19 mouse cellular contexts compared by ENCODE assay signal in the genomic region with DNA sequence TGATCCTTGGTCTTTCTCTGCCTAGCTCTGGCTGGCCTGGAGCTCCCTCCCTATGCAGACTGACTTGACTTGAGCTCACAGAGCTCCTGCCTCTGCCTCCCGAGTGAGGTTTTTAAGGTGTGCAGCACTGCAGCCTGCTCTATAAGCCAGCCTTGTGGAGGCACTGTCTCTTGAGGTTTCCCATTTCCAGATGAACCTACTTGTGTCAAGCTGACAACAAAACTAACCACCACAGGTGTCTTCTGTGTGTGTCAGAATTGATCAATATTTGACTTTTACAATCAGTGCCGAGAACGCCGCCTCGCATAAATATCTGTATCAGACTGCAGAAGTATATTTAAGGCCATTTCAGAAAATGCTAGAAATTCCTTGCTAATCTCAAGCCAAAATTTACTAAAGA. TPM values are rescaled to one million over a fixed set of nuclear protein-coding genes. Genes with fewer than 3 reads are reported as not detected.
DNase-seq lines count a peak whose midpoint lies in the region; ATAC-seq and TF ChIP-seq lines count a peak whose summit lies in the region.
"Had no signal": no experiment of that assay in that cellular context is flagged by ENCODE, and none has a peak within 500 bp of the region (broad histone marks: within the 10 kb centered on the region; RNA-seq: fewer than 3 reads in every experiment).

No protein-coding gene starts in this region.

- H3K9me3 ChIP-seq in forebrain, embryonic 14.5 days (replicated peaks; ENCODE audit: control insufficient read depth, low read length), result no peaks in the 10 kb centered on the region
- no peaks in the 10 kb centered on the region for H3K9me3 ChIP-seq in forebrain, embryonic 13.5 days (replicated peaks)
- no peaks in the 10 kb centered on the region for H3K9me3 ChIP-seq in hindbrain, embryonic 15.5 days
- no peaks in the 10 kb centered on the region for H3K9me3 ChIP-seq in hindbrain, embryonic 12.5 days (replicated peaks)
- no peaks in the 10 kb centered on the region for H3K9me3 ChIP-seq in midbrain, embryonic 11.5 days (ENCODE audit: control insufficient read depth, low read length)
- no peaks in the 10 kb centered on the region for H3K9me3 ChIP-seq in midbrain, embryonic 10.5 days (replicated peaks)
- H3K9me3 ChIP-seq in stomach, embryonic 16.5 days (replicated peaks; ENCODE audit: control insufficient read depth, low read length), result no peaks in the 10 kb centered on the region
- no peaks in the 10 kb centered on the region for H3K9me3 ChIP-seq in stomach, postnatal 0 days (ENCODE audit: control insufficient read depth, low read length)
- H3K9me3 ChIP-seq: embryonic facial prominence, embryonic 12.5 days; heart, embryonic 15.5 days had no signal

- peaks cover 14% of the 10 kb centered on the region for H3K4me1 ChIP-seq in forebrain, embryonic 14.5 days (ENCODE audit: control insufficient read depth, insufficient read depth, low read length)
- peaks cover 22% of the 10 kb centered on the region for H3K4me1 ChIP-seq in forebrain, embryonic 13.5 days
- peaks cover 22% of the 10 kb centered on the region for H3K4me1 ChIP-seq in hindbrain, embryonic 15.5 days (replicated peaks)
- peaks cover 15% of the 10 kb centered on the region for H3K4me1 ChIP-seq in hindbrain, embryonic 12.5 days
- H3K4me1 ChIP-seq in midbrain, embryonic 11.5 days (ENCODE audit: control insufficient read depth, insufficient read depth, low read length), result peaks cover 5% of the 10 kb centered on the region; the same call in 1 of the 2 replicates
- H3K4me1 ChIP-seq in midbrain, embryonic 10.5 days, result peaks cover 22% of the 10 kb centered on the region
- 0 out of 2 replicates have a peak, but pooled peaks cover 8% of the 10 kb centered on the region for H3K4me1 ChIP-seq in stomach, embryonic 16.5 days (ENCODE audit: control insufficient read depth, insufficient read depth, low read length)
- peaks cover 4% of the 10 kb centered on the region; the same call in 1 of the 2 replicates for H3K4me1 ChIP-seq in stomach, postnatal 0 days (replicated peaks; ENCODE audit: control insufficient read depth, insufficient read depth)

- TF ChIP-seq CTCF in stomach, postnatal 0 days (IDR thresholded peaks at IDR 0.05; ENCODE audit: low read depth), result no peak

- no peak overlapping the region for H3K4me3 ChIP-seq in forebrain, embryonic 14.5 days (ENCODE audit: low read depth, low read length)
- no peak overlapping the region for H3K4me3 ChIP-seq in forebrain, embryonic 13.5 days
- no peak overlapping the region for H3K4me3 ChIP-seq in hindbrain, embryonic 15.5 days
- H3K4me3 ChIP-seq in hindbrain, embryonic 12.5 days, result no peak overlapping the region
- H3K4me3 ChIP-seq in midbrain, embryonic 11.5 days (ENCODE audit: low read depth, low read length), result no peak overlapping the region
- no peak overlapping the region for H3K4me3 ChIP-seq in midbrain, embryonic 10.5 days
- H3K4me3 ChIP-seq in stomach, embryonic 16.5 days (replicated peaks; ENCODE audit: low read length), result no peak overlapping the region
- H3K4me3 ChIP-seq in stomach, postnatal 0 days (ENCODE audit: low read depth, low read length), result no peak overlapping the region
- H3K4me3 ChIP-seq: heart, adult 2 months had no signal

- no peak for ATAC-seq in forebrain, embryonic 14.5 days
- ATAC-seq in forebrain, embryonic 13.5 days, result no peak
- ATAC-seq in hindbrain, embryonic 15.5 days (ENCODE audit: low FRiP score, low read depth), result no peak
- no peak for ATAC-seq in hindbrain, embryonic 12.5 days (ENCODE audit: low FRiP score)
- ATAC-seq in midbrain, embryonic 11.5 days (ENCODE audit: low FRiP score), result no peak
- no peak for ATAC-seq in stomach, embryonic 16.5 days (ENCODE audit: insufficient read depth, low FRiP score)
- no peak for ATAC-seq in stomach, postnatal 0 days (ENCODE audit: low FRiP score, low TSS enrichment)
- ATAC-seq: activated CD4-positive, CD25-positive, alpha-beta regulatory T cell, adult 4 months; intestine, embryonic 16.5 days; Patski had no signal

- H3K36me3 ChIP-seq in forebrain, embryonic 14.5 days (ENCODE audit: control insufficient read depth, insufficient read depth, low read length), result no peaks in the 10 kb centered on the region
- H3K36me3 ChIP-seq in forebrain, embryonic 13.5 days (ENCODE audit: poor library complexity, severe bottlenecking), result no peaks in the 10 kb centered on the region
- no peaks in the 10 kb centered on the region for H3K36me3 ChIP-seq in hindbrain, embryonic 15.5 days
- H3K36me3 ChIP-seq in hindbrain, embryonic 12.5 days, result no peaks in the 10 kb centered on the region
- H3K36me3 ChIP-seq in midbrain, embryonic 11.5 days (ENCODE audit: control insufficient read depth, insufficient read depth, low read length), result no peaks in the 10 kb centered on the region
- no peaks in the 10 kb centered on the region for H3K36me3 ChIP-seq in midbrain, embryonic 10.5 days
- H3K36me3 ChIP-seq in stomach, embryonic 16.5 days (ENCODE audit: control insufficient read depth, insufficient read depth, low read length), result no peaks in the 10 kb centered on the region
- no peaks in the 10 kb centered on the region for H3K36me3 ChIP-seq in stomach, postnatal 0 days (ENCODE audit: control insufficient read depth, insufficient read depth, low read length)
- H3K36me3 ChIP-seq: embryonic facial prominence, embryonic 12.5 days; heart, embryonic 15.5 days had no signal

- no peak for DNase-seq in forebrain, embryonic 14.5 days (ENCODE audit: low spot score)
- DNase-seq in midbrain, embryonic 11.5 days (ENCODE audit: low spot score, missing footprints), result peak; percentile 62
- no peak for DNase-seq in midbrain, embryonic 10.5 days (ENCODE audit: low spot score)
- no peak for DNase-seq in stomach, postnatal 0 days (ENCODE audit: low spot score)
- DNase-seq: adrenal gland, postnatal 14 days; cerebellum, adult 18-20 months; cerebellum, postnatal 25 days; gastrocnemius, postnatal 14 days; heart, adult 2 months; heart, postnatal 14 days had no signal

- peak overlapping the region; percentile 99; the same call in 1 of the 2 replicates for H3K27ac ChIP-seq in forebrain, embryonic 14.5 days (ENCODE audit: low read depth, low read length)
- H3K27ac ChIP-seq in forebrain, embryonic 13.5 days, result no peak overlapping the region
- H3K27ac ChIP-seq in hindbrain, embryonic 15.5 days (replicated peaks), result peak overlapping the region; percentile 100
- H3K27ac ChIP-seq in hindbrain, embryonic 12.5 days, result no peak overlapping the region
- H3K27ac ChIP-seq in midbrain, embryonic 11.5 days (ENCODE audit: low read depth, low read length), result no peak overlapping the region
- H3K27ac ChIP-seq in midbrain, embryonic 10.5 days (replicated peaks), result no peak overlapping the region
- H3K27ac ChIP-seq in stomach, embryonic 16.5 days (ENCODE audit: low read length), result no peak overlapping the region
- no peak overlapping the region for H3K27ac ChIP-seq in stomach, postnatal 0 days (replicated peaks)
- H3K27ac ChIP-seq: embryonic facial prominence, embryonic 12.5 days had no signal

- H3K9ac ChIP-seq in forebrain, embryonic 14.5 days (ENCODE audit: low read length), result no peak overlapping the region
- no peak overlapping the region for H3K9ac ChIP-seq in forebrain, embryonic 13.5 days
- no peak overlapping the region for H3K9ac ChIP-seq in hindbrain, embryonic 15.5 days
- H3K9ac ChIP-seq in hindbrain, embryonic 12.5 days, result no peak overlapping the region
- H3K9ac ChIP-seq in midbrain, embryonic 11.5 days (ENCODE audit: low read length), result no peak overlapping the region
- H3K9ac ChIP-seq in stomach, embryonic 16.5 days (ENCODE audit: low read length), result peak overlapping the region; percentile 31; the same call in 1 of the 2 replicates
- no peak overlapping the region for H3K9ac ChIP-seq in stomach, postnatal 0 days (ENCODE audit: low read length)

- 93% methylated on average over 5 of the region's 5 CpGs for WGBS in forebrain, embryonic 14.5 days
- WGBS in forebrain, embryonic 13.5 days, result 93% methylated on average over 5 of the region's 5 CpGs
- 91% methylated on average over 5 of the region's 5 CpGs for WGBS in hindbrain, embryonic 15.5 days
- WGBS in hindbrain, embryonic 12.5 days, result 92% methylated on average over 5 of the region's 5 CpGs
- 95% methylated on average over 5 of the region's 5 CpGs for WGBS in midbrain, embryonic 11.5 days
- WGBS in midbrain, embryonic 10.5 days, result 93% methylated on average over 5 of the region's 5 CpGs
- 85% methylated on average over 5 of the region's 5 CpGs for WGBS in stomach, embryonic 16.5 days
- WGBS in stomach, postnatal 0 days, result 80% methylated on average over 5 of the region's 5 CpGs

- H3K27me3 ChIP-seq in forebrain, embryonic 14.5 days (replicated peaks; ENCODE audit: control insufficient read depth, insufficient read depth, low read length), result no peaks in the 10 kb centered on the region
- no peaks in the 10 kb centered on the region for H3K27me3 ChIP-seq in forebrain, embryonic 13.5 days
- no peaks in the 10 kb centered on the region for H3K27me3 ChIP-seq in hindbrain, embryonic 15.5 days
- no peaks in the 10 kb centered on the region for H3K27me3 ChIP-seq in hindbrain, embryonic 12.5 days
- H3K27me3 ChIP-seq in midbrain, embryonic 11.5 days (ENCODE audit: control insufficient read depth, insufficient read depth, low read length), result no peaks in the 10 kb centered on the region
- H3K27me3 ChIP-seq in midbrain, embryonic 10.5 days (ENCODE audit: low read depth, poor library complexity, severe bottlenecking), result peaks cover 14% of the 10 kb centered on the region
- H3K27me3 ChIP-seq in stomach, embryonic 16.5 days (ENCODE audit: control insufficient read depth, insufficient read depth, low read length), result no peaks in the 10 kb centered on the region
- H3K27me3 ChIP-seq in stomach, postnatal 0 days (ENCODE audit: control insufficient read depth, insufficient read depth, low read length), result no peaks in the 10 kb centered on the region
- H3K27me3 ChIP-seq: embryonic facial prominence, embryonic 12.5 days; heart, embryonic 15.5 days; Patski had no signal

- no peak overlapping the region for H3K4me2 ChIP-seq in forebrain, embryonic 14.5 days (ENCODE audit: low read length)
- H3K4me2 ChIP-seq in forebrain, embryonic 13.5 days, result no peak overlapping the region
- no peak overlapping the region for H3K4me2 ChIP-seq in hindbrain, embryonic 15.5 days
- H3K4me2 ChIP-seq in hindbrain, embryonic 12.5 days (replicated peaks), result no peak overlapping the region
- H3K4me2 ChIP-seq in midbrain, embryonic 11.5 days, result no peak overlapping the region
- H3K4me2 ChIP-seq in stomach, embryonic 16.5 days (ENCODE audit: low read depth, low read length), result no peak overlapping the region
- no peak overlapping the region for H3K4me2 ChIP-seq in stomach, postnatal 0 days (replicated peaks; ENCODE audit: low read depth)

- TF ChIP-seq EP300 in stomach, postnatal 0 days (optimal IDR thresholded peaks at IDR 0.05), result no peak

RNA-seq across cellular contexts. Expression of a gene that starts 1.3 kb away (rescaled TPM):
- polyA plus RNA-seq in forebrain, embryonic 14.5 days (2014; fragmentation: Nextera tagmentation; extraction: Ambion mirVana), result 3.9 and 4.0 TPM in 2 replicates
- polyA plus RNA-seq in forebrain, embryonic 13.5 days (2015; fragmentation: Nextera tagmentation; extraction: Ambion mirVana), result 9.0 and 9.8 TPM in 2 replicates
- 9.4 and 9.6 TPM in 2 replicates for polyA plus RNA-seq in hindbrain, embryonic 15.5 days (2015; fragmentation: Nextera tagmentation; extraction: Ambion mirVana)
- polyA plus RNA-seq in hindbrain, embryonic 12.5 days (2016; fragmentation: Nextera tagmentation; extraction: Ambion mirVana), result 10.0 and 11.0 TPM in 2 replicates
- polyA plus RNA-seq in midbrain, embryonic 11.5 days (2014; fragmentation: Nextera tagmentation; extraction: Ambion mirVana), result 8.0 and 8.1 TPM in 2 replicates
- polyA plus RNA-seq in midbrain, embryonic 10.5 days (2016; fragmentation: Nextera tagmentation; extraction: Ambion mirVana), result 12.6 and 13.1 TPM in 2 replicates
- 10.2 and 10.3 TPM in 2 replicates for polyA plus RNA-seq in stomach, embryonic 16.5 days (2015; fragmentation: Nextera tagmentation; extraction: Ambion mirVana)
- 7.0 TPM in 2 replicates for polyA plus RNA-seq in stomach, postnatal 0 days (2015; fragmentation: Nextera tagmentation; extraction: Ambion mirVana)

RNA-seq across cellular contexts. Expression of a gene that starts 13.6 kb away (rescaled TPM):
- 0.74 and 0.99 TPM in 2 replicates for polyA plus RNA-seq in forebrain, embryonic 14.5 days (2014; fragmentation: Nextera tagmentation; extraction: Ambion mirVana)
- polyA plus RNA-seq in forebrain, embryonic 13.5 days (2015; fragmentation: Nextera tagmentation; extraction: Ambion mirVana), result 2.1 and 2.8 TPM in 2 replicates
- 0.94 and 1.1 TPM in 2 replicates for polyA plus RNA-seq in hindbrain, embryonic 15.5 days (2015; fragmentation: Nextera tagmentation; extraction: Ambion mirVana)
- polyA plus RNA-seq in hindbrain, embryonic 12.5 days (2016; fragmentation: Nextera tagmentation; extraction: Ambion mirVana), result 3.6 and 3.7 TPM in 2 replicates
- polyA plus RNA-seq in midbrain, embryonic 11.5 days (2014; fragmentation: Nextera tagmentation; extraction: Ambion mirVana), result 5.3 and 6.0 TPM in 2 replicates
- polyA plus RNA-seq in midbrain, embryonic 10.5 days (2016; fragmentation: Nextera tagmentation; extraction: Ambion mirVana), result 6.1 and 6.2 TPM in 2 replicates
- 7.0 and 8.3 TPM in 2 replicates for polyA plus RNA-seq in stomach, embryonic 16.5 days (2015; fragmentation: Nextera tagmentation; extraction: Ambion mirVana)
- polyA plus RNA-seq in stomach, postnatal 0 days (2015; fragmentation: Nextera tagmentation; extraction: Ambion mirVana), result 9.7 and 10.0 TPM in 2 replicates
- polyA plus RNA-seq: Patski had no signal

RNA-seq across cellular contexts. Expression of a gene that starts 55.8 kb away (rescaled TPM):
- polyA plus RNA-seq in forebrain, embryonic 14.5 days (2014; fragmentation: Nextera tagmentation; extraction: Ambion mirVana), result 815 and 924 TPM in 2 replicates
- polyA plus RNA-seq in forebrain, embryonic 13.5 days (2015; fragmentation: Nextera tagmentation; extraction: Ambion mirVana), result 644 and 681 TPM in 2 replicates
- 845 and 859 TPM in 2 replicates for polyA plus RNA-seq in hindbrain, embryonic 15.5 days (2015; fragmentation: Nextera tagmentation; extraction: Ambion mirVana)
- 609 and 686 TPM in 2 replicates for polyA plus RNA-seq in hindbrain, embryonic 12.5 days (2016; fragmentation: Nextera tagmentation; extraction: Ambion mirVana)
- 489 and 614 TPM in 2 replicates for polyA plus RNA-seq in midbrain, embryonic 11.5 days (2014; fragmentation: Nextera tagmentation; extraction: Ambion mirVana)
- 327 and 391 TPM in 2 replicates for polyA plus RNA-seq in midbrain, embryonic 10.5 days (2016; fragmentation: Nextera tagmentation; extraction: Ambion mirVana)
- polyA plus RNA-seq in stomach, embryonic 16.5 days (2015; fragmentation: Nextera tagmentation; extraction: Ambion mirVana), result 156 and 161 TPM in 2 replicates
- 58.0 and 60.3 TPM in 2 replicates for polyA plus RNA-seq in stomach, postnatal 0 days (2015; fragmentation: Nextera tagmentation; extraction: Ambion mirVana)

RNA-seq across cellular contexts. Expression of a gene that starts 57.0 kb away (rescaled TPM):
- 94.1 and 133 TPM in 2 replicates for polyA plus RNA-seq in forebrain, embryonic 14.5 days (2014; fragmentation: Nextera tagmentation; extraction: Ambion mirVana)
- 120 and 126 TPM in 2 replicates for polyA plus RNA-seq in forebrain, embryonic 13.5 days (2015; fragmentation: Nextera tagmentation; extraction: Ambion mirVana)
- polyA plus RNA-seq in hindbrain, embryonic 15.5 days (2015; fragmentation: Nextera tagmentation; extraction: Ambion mirVana), result 104 and 127 TPM in 2 replicates
- 104 and 116 TPM in 2 replicates for polyA plus RNA-seq in hindbrain, embryonic 12.5 days (2016; fragmentation: Nextera tagmentation; extraction: Ambion mirVana)
- 93.9 and 96.3 TPM in 2 replicates for polyA plus RNA-seq in midbrain, embryonic 11.5 days (2014; fragmentation: Nextera tagmentation; extraction: Ambion mirVana)
- polyA plus RNA-seq in midbrain, embryonic 10.5 days (2016; fragmentation: Nextera tagmentation; extraction: Ambion mirVana), result 104 and 105 TPM in 2 replicates
- polyA plus RNA-seq in stomach, embryonic 16.5 days (2015; fragmentation: Nextera tagmentation; extraction: Ambion mirVana), result 117 and 131 TPM in 2 replicates
- polyA plus RNA-seq in stomach, postnatal 0 days (2015; fragmentation: Nextera tagmentation; extraction: Ambion mirVana), result 157 TPM in 2 replicates

Comparison
In these comparisons a context has a peak if more than half of its experiments do, and no peak if none do; other contexts are left out.
1. H3K27ac ChIP-seq: peak in forebrain, embryonic 14.5 days (single experiment) and hindbrain, embryonic 15.5 days (single experiment); none in forebrain, embryonic 13.5 days (single experiment), hindbrain, embryonic 12.5 days (single experiment), midbrain, embryonic 11.5 days (single experiment), midbrain, embryonic 10.5 days (single experiment), stomach, embryonic 16.5 days (single experiment) and stomach, postnatal 0 days (single experiment).